Mouse (Mus musculus): Measurements from ENCODE around the gene Uvrag.
A peak's percentile ranks its signal among the peaks of the same experiment; 100 is the strongest.

The Uvrag gene

DNA sequence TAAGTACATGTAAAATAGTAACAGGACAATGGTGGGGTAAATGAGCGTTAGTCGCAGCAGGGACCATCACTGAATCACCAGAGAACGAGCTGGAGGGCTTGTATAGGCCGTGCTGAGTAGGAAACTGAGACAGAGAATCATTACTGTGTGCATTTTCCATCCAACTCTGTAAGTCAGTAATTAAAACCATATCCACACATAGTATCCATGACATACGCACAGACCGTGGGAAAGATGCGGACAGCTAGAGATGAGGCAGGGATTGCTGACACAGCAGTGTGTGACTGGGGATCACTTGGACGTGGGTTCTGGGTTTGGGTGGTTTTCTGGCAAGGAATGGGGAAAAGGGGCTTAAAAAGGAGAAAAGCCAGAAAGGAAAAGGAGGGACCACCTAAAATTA is 81.0 kb downstream of the Uvrag start:
- DNase-seq (ENCODE audit: low read depth), result no peak

DNA sequence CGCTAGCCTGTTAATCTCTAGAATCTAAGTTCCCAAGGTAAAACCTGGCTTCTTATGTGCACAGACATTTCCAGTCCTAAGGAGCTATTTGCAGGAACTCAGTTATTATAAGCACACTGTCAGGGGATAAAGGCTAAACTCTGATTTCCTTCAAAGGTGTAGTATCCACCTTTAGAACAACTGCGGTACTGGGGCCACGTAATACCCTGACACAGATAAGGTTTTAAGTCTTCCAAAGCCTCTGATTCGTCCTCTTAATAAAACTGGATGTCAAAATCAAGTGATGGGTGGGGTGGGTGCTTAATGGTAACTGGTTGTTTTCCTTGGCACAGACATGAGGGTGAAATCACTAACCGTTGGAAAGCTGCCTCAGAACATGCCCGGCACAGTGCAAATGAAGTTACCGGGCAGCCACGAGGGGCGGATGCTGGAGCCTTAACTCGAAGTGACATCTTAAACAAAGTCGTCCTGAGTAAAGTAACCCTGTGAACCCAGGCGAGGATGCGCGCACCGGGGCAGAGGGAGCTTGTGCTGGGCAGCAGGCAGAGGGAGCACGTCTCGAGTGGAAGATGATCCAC is 83.8 kb downstream of the Uvrag start:
- no peak for DNase-seq (ENCODE audit: low read depth)

DNA sequence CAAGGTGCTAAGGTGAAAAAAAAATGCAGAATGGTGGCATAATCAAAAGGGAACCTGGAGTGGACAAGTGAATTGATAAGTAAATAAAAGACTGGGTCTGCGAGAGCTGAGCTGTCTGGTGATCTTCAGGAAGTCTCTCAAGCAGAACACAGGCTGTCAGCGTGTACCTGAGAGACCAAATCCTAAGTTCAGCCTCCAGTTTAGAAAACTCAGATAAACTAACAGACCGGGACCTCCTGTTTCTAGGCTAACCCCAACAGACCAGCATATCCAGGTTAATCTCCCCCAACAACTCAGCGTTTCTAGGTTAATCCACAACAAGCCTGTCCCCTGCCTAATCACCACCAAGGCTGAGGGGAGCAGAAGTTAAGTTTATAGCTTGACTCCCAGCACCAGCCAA is 87.3 kb downstream of the Uvrag start:
- no peak for DNase-seq (ENCODE audit: low read depth)

DNA sequence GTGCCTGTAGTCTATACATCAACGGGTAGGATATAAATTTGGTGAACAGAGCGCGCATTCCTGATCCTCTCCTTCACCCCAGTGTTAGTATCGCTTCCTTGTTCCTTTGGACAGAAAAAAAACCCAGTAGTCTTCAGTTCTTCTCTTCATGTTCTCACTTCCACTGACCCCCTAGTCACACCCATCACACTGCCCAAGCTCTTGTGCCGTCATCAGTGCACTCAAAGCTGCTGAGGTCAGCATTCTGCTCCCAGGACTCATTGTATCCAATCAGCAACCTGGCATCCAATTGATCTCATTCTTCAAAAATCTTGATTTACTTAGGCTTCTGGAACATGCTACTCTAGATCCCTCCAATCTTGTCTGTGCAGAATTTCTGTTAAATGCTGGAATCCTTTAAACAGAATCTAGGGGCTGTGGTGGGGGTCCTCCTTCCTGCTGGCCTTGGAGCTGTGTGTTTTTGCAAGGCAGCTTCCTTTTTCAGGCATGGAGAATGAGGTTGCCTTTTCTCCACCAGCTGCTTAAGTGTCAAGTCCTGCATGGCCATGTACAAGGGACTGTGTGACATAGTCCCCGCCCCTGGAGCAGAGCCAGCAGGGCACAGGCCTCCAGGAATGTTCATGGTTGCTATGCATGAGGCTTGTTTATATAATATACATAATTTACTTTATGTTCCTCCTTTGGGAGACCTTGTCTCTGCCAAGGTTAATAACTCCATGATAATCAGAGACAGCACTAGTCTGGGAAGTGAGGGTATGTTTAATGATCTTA is 88.3 kb downstream of the Uvrag start:
- no peak for DNase-seq (ENCODE audit: low read depth)

DNA sequence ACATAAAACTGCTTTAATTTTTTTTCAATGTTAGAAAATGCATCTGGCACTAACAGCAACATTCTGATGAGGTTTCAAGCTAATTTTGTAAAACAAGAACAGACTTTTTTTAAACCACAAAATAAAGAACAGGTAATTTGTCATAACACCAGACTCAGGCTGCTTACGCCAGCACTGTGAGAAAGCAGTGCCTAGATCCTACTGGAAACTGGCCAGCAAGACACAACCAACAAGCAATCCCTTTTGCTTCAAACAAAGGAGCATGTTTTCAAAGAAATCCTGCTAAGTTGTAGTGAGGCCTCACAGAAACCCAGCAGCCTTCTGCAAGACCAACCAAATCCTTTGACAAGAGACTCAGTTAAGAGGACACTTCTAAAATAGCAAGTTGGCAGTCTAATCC is 90.1 kb downstream of the Uvrag start:
- no peak for DNase-seq (ENCODE audit: low read depth)

DNA sequence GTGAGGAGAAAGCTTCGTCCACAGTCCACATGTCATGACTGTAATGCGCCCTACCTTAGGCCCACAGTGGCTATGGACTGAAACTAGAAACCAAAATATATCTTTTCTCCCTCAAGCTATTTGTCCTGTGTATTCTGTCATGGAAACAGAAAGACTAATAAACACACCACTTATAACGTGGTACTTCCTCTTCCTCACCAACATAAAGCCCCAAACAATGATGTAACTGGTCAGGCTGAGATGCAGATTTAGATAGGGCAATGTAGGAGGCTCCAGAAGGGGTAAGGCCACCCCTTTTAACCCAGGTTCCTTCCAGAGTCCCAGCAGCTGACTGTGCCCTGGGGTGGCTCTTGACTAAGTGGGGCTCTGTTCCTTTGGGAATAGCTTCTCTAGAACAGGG is 91.0 kb downstream of the Uvrag start:
- DNase-seq (ENCODE audit: low read depth), result no peak

DNA sequence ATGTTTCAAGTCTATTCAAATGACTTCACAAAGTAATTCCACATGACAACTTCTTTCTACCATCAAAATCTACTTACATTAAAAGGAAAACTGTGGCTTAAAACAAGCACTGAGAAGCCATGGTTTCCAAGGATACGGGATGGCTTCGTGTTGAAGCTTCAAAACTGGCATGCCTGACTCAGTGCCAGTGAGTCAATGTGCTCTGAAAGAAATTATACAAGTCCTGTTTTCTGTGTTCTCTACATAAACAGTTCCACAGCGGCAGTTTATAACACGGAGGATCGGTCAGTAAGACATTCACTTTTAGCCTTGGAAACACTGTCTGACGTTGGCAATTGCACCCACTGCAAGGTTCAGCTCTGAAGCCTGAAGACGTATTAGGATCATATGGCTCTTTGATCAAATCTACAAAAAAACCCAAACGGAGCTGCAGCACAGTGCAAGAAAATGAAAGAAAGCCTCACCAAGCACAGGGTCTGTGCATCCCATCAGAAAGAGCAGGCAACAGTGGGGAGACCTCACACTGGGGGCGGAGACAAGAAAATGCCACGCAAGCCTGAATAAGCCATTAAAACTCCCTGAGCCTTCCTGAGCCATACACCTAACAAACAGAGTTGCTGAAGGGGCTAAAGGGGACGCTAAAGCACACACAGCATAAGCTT is 94.3 kb downstream of the Uvrag start:
- no peak for DNase-seq (ENCODE audit: low read depth)

DNA sequence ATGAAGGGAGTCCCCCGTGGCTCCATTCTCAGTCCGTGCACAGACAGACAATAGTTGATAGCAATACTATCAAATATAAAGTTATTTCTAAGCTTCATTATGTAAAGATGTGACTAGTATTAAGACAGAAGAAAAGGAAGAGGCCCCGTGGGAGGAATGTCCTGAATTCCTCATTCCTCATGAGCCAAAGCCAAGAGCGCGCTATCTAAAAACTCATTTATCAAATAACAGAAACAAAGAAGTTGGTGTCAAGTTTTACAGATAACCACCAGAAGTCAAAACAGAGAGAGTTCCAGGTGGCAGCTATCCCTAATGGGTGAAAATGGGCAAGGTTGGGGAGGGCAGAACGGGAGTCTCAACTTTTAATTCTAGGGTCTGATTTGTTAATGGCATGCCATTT is 95.4 kb downstream of the Uvrag start:
- no peak for DNase-seq (ENCODE audit: low read depth)

DNA sequence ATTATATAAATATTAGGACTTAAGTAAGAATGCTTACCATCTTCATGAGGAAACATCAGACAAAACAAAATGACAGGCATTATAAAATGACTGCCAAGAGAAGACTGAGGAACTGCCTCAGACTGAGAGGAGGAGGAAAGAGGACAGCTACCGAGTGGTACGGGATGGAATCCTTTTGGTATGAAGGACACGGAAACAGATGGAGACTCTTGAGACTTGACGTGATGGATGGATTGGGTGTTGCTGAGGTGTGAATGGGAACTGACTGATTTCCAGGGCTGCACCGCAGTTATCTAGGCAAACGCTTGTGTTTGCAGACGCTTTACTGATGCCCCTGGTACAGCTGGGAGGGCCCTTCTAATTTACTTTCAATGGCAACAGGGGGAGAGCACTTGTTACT is 97.0 kb downstream of the Uvrag start:
- DNase-seq (ENCODE audit: low read depth), result no peak

DNA sequence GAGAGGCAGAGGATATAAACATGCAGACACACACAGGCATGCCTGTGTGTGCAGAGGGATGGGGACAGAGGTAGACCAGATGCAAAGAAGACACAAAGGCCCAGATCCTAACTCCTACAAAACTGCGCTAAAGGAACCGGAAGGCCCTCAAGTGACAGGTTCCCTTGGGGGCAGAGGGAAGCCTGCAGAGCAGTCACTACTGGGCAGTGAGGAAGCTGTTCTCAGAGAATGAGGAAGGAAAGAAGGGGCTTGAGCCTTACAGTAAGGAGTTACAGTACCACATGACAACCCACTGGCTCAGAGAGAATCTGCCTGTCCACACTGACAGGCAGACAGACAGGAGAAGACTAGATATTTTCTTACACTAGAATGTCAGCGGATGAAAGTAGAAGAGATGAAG is 97.6 kb downstream of the Uvrag start:
- DNase-seq (ENCODE audit: low read depth), result no peak

DNA sequence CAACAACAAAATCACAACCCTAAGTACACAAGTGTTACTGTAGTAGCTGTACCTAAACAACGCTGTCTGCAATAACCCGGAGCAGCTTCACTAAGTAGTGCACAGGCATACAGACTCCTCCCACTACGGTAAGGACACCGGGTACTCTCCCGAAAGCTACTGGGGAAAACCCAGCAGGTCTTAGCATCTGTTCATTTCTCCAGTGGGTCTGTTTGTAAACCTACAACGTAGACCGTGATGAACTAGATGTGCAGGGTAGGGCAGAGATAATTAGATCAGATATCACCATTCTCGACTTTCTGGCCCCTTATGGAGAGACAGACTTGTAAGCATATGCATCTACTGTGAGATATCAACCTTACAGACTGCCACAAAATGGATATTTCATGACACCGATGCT is 99.1 kb downstream of the Uvrag start:
- no peak for DNase-seq (ENCODE audit: low read depth)

DNA sequence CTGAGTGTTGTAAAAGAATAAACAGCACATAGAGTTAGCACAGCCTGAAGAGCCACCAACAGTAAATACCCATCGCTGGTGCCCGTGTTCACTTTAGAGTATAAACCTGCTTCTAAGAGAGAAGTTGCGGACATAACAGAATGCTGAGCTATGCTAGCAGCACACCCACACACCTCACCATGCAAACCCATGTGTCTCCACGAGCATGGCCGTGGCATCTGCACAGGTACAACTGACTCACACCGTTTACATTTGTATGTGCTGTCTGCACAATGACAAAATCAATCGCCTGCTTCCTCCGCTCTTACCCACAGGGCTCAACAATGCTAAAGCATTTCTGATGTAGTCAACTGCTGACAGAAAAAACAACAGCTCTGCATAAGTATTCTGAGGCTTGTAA is 101.0 kb downstream of the Uvrag start:
- no peak for DNase-seq (ENCODE audit: low read depth)

DNA sequence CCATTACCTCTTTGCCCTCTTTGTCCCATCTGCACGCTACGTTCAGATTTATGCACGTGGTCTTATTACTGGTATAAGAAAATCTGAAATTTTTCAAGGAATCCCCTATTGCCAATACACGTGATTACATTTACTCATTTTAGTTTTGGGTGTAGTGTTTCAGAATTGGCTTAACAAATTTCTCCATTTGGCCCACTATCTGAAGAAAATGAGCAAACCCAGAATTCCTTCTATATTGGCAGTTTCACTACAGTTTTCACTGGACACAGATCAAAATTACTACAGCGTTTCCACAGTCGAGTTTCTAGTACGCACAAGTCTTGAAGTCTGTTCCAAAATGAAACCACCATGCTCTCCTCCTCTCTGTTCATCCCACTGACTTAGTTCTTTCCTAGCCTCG is 104.7 kb downstream of the Uvrag start:
- no peak for DNase-seq (ENCODE audit: low read depth)

DNA sequence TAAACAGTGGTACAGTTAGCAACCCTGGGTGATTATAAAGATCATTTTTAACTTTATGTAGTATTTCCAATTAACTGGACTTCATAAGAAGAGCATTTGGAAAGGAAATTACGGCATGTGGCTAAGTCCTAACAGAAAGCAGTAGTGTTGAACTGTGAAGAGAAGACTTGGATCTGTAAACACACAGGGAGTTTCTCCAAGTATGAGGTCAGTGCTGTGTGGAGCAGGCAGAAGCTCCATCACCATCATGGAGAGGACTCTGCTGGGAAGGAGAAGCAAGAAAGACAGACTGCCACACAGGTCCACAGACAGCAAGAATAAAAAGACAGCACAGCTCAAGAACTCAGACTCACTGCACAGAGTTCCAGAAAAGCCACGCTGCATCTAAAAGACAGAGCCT is 106.0 kb downstream of the Uvrag start:
- DNase-seq (ENCODE audit: low read depth), result no peak

DNA sequence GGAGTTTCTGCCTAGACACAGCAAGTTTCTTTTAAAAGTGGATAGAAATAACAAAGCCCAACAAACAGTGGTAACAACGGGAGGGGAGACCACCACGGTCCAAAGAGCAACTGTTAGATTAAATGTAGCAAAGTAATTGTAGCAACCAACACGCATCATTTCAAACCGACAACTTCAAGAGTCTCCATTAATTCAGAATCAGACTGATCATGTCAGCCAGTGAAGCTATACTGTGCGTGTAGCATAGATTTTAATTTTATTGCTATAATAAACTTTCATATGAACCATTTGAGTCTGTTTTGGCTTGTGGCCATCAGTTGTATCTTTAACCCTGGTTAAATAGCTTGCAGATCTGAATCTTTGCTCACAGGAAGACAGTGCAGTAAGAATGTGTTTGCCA is 107.1 kb downstream of the Uvrag start:
- no peak for DNase-seq (ENCODE audit: low read depth)

DNA sequence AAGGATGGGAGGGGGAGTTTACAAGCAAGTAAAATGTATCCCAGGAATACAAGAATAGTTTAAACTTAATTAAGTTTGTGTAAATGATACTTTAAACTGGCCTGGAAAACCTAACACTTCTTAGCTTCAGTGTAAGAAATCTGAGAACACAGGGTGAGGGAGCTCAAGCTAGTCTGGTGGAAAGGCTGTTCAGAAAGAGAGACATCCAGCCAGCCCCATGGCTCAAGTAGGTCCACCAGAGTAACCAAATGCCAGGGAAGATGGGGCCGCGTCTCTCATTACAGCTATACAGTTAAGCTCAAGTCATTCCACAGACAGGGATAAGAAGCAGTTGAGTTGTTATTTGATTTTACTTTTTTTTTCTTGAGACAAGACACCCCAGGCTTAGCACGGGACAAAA is 107.6 kb downstream of the Uvrag start:
- DNase-seq (ENCODE audit: low read depth), result no peak

DNA sequence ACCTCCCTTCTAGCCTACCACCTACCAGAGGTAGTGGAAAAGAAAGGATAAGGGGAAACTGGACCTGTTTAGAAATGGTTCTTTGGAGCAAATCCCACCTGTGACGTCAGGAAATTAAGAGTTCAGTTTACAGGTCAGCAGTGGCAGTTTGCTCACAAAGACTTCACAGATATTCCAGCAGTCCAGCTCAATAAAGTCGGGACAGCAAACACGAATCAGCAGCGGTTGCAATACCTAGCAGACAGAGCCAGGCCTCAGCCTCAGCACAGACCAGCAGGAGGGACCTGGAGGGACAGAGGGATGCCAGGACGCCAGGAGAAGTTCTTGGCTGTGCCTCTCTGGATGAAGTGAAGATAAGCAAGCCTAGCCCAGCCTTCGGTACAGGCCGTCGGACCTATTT is 108.9 kb downstream of the Uvrag start:
- no peak for DNase-seq (ENCODE audit: low read depth)

DNA sequence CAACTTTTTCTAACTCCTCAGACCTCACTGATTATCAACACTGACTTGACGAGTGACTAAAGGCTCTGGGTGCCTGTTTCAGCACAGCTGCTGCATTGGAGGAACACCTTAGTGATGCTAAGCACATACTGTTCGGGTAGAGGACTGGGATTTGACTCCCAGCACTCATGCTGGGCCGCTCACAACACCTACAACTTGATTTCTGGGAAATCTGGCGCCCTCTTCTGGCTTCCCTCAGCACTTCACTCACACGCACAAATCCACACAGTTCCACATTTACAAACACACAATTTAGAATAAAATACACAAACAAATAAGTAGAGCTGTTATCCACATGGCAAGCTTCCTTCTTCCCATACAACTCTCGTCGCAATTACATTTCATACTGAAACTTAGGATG is 112.8 kb downstream of the Uvrag start:
- DNase-seq (ENCODE audit: low read depth), result peak; percentile 46

DNA sequence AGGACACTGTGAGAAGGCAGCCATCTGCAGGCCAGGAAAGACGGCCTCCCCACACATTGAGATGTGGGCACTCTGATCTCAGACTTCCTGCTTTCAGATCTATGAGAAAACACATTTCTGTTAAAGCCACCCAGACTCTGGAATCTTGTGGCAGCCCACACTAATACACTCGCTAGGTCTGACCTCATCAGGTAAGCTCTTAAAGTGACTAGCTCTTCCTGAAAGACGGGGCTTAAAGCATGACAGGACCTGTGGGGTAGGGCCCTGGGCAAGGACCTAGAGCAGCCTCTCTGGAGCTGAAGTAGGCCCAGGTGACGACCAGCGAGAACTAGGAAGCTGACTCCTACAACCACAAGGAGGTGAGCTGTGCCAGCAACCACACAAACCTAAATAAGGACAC is 113.8 kb downstream of the Uvrag start:
- DNase-seq (ENCODE audit: low read depth), result peak; percentile 52

DNA sequence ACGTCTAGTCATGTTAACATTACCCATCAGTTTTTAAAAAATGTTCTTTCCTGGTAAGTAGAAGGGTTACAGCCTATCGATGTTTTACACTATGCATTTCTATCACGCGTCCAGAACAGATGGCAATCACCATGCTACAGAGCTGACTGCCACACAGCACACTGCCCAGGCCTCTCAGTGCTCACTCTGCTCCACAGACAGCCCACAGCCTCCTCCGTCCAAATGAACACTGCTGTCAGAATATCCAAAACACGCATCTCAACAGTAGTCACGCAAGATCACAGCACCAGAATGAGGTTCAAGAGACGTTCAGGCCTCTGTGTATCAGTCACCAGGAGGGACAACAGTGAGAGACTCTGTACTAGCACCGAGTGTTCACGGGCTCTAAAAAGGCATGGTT is 115.0 kb downstream of the Uvrag start:
- no peak for DNase-seq (ENCODE audit: low read depth)

DNA sequence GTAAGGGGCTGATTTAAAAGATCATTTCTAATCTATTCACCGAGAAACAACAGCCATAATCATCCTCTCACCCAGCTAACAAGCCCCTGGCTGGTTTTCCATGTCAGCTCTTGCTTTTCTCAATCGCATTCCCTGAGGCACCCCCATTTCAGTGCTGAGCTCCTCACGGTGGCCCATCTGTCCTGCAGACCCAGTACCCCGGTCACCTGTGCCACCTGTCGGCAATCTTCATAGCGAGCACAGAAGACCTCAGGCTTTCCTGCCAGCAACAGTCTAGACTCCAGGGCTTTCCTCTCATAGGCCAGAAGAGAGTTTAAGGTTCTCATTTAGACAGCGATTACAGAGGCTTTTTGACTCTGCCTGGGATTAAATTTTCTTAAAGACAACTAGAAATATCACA is 115.7 kb downstream of the Uvrag start:
- DNase-seq (ENCODE audit: low read depth), result no peak

DNA sequence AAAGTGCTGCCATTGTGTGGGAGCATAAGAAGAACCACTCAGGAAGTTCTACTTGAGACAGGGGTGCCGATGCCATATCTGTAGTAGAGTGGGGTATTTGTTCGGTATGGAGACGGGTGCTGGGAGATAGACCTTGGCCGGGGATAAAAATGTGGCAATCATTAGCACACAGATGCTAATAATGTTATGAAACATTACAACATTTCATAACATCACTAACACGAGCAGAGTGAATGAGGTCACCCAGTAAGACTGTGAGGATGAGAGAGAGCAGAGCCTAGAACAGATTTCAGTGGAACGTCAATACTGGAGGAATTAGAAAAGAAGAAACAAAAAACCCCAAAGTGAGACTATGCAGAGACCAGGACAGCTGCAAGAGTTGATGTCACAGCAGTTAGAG is 116.2 kb downstream of the Uvrag start:
- DNase-seq (ENCODE audit: low read depth), result no peak

DNA sequence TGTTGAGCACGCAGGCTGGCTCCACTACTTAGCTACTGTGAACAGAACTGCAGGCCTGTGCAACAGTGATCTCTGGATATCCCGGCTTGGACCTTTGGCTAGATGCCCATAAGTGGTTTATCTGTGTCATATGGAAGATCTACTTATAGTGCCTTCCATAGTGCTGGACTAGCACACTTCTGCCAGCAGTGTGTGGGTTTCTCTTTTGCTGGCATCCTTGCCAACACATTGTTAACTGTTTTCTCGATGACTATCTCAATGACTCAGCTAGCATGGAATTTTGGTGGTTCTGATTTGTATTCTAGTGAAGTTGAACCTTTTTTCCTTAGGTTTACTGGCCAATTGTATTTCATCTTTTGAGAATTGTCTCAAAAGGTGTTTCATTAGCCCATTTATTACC is 117.0 kb downstream of the Uvrag start:
- DNase-seq (ENCODE audit: low read depth), result no peak

DNA sequence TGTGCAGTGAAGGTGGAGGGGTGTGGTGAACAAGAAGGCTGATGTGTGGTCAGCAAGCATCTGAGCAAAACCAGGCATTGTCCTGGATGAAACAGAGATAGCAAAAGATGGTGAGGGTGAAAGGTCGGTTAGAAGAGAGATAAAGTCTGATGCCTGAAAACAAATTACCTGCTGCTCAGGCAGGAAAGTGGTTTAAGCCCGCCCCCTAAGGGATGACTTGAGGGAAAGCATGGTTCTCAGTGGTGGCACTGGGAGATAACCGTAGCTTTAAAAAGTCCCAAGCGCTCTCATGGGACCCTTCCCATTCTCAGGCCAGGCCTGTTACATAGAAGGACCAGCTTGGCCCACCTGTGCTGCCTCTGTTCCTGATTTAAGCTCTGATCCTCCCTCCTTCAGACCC is 119.7 kb downstream of the Uvrag start:
- DNase-seq (ENCODE audit: low read depth), result no peak

Measured in naive thymus-derived CD4-positive, alpha-beta T cell, adult 2 months (primary cell).